Mouse (Mus musculus) left cerebral cortex, adult 18-20 months (tissue): ENCODE results near the gene Snrnp35. TPM values are rescaled to one million over a fixed set of nuclear protein-coding genes. Genes with fewer than 3 reads are reported as not detected.

ENCODE experiments used
- DNase-seq, 2 experiments: peaks; one replicate each; pipeline ENCODE4 v3.0.0; 2021 to 2022; ENCODE audit warnings: low spot score in 2 of 2, mixed read lengths in 1 of 2
- total RNA-seq, 2 experiments: library from RNA; stranded (reverse); gene quantifications; 2 replicates each; pipeline ENCODE4 v1.2.3; 2021

Snrnp35 gene
- total RNA-seq, 2 experiments from 2014 or later, result 23.0 to 27.5 TPM

DNA sequence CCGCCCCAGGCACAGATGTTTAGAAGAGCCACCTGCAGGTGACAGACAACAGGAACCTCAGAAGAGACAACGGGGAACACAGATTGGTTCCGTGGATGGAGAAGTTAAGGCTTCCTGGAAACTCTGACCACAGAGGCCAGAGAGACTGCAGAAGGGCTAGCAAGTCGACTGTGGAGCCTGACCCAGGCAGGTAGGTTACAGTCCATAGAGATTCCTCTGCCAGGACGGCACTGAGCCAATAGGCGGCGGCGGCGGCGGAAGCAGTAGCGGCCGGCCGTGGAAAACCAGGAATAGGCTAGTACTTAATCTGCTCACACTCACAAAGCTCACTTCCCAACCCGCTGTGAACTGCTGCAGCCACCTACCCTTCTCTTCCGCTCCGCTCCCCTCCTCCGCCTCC, 53.8 kb downstream of the Snrnp35 start:
- peak; percentile 29 to 47 for DNase-seq

DNA sequence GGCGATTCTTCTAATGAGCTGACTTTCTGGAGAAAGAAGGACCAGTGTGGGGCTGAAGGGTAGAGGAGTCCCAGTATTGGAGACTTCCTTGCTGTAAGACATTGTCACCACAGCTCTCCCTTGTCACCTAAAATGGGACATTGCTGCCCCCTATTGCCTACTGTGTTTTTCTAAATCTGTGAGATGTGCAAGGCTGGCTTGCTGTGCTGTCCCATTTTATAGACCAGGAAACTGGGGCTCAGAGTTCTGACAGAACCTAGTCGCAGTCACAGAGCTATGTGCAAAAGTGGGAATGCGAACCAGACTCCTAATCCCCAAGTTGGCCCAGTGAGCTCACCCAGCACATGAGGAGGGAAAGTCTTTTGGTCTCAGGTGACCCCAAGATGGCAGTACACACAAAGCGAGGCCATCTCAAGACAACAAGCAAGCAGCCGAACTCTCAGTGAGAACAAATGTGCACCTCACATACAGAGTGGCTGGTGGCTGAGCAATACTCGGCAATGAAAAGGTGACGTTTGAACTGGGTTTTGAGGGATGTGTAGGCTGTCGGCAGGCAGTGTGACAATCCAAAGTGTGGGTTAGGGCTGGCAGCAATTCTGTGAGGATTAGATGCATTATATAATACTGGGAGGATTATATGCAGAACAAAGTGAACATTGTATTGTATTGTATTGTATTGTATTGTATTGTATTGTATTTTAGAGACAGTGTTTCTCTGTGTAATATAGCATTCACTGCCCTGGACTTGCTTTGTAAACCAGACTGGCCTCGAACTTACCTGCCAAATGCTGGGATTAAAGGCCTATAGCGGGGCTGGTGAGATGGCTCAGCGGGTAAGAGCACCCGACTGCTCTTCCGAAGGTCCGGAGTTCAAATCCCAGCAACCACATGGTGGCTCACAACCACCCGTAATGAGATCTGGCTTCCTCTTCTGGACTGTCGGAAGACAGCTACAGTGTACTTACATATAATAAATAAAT, 56.2 kb downstream of the Snrnp35 start:
- DNase-seq, result peak; percentile 72 to 77

DNA sequence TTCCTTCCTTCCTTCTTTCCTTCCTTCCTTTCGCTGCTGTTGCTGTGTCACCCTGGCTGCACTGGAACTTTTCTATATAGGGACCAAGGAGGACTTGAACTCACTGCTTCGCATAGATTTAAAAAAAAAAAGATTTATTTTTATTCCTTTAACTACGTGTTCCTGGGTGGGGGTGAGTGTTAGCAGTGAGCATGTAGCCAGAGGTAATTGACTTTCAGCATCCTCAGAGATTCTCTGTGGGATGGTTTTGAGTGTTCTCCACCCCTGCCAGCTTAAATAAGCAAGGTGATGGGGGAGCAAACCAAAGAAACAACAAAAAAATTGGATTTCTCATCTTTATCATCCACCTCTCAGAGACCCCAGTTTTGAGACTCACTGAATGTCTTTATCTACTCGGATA, 57.0 kb downstream of the Snrnp35 start:
- no peak for DNase-seq

GRCm38 (mm10) chr5:124540383-124540786, 57.5 kb downstream of the Snrnp35 start, which contains the start of gene Tmed2:
TSS of gene Tmed2 (plus strand) at chr5:124540695.
- peak; percentile 96 to 97 for DNase-seq

Other genes starting within 250 kb of the Snrnp35 start
- gene Pitpnm2, start 233.4 kb upstream of the Snrnp35 start, total RNA-seq, result 100 to 1,000 TPM; 259 to 274 TPM
- gene Mphosph9, start 155.2 kb upstream of the Snrnp35 start, total RNA-seq, result 10 to 100 TPM; 13.8 to 22.5 TPM
- gene 2810006K23Rik, start 155.0 kb upstream of the Snrnp35 start, total RNA-seq, result 10 to 100 TPM; 14.0 TPM
- gene Cdk2ap1, start 120.1 kb upstream of the Snrnp35 start, total RNA-seq, result 100 to 1,000 TPM; 162 to 168 TPM
- 100 to 1,000 TPM; 175 to 185 TPM for gene Sbno1, start 57.1 kb upstream of the Snrnp35 start, total RNA-seq
- 10 to 100 TPM; 61.5 to 64.2 TPM for gene Kmt5a, start 43.2 kb upstream of the Snrnp35 start, total RNA-seq
- gene Rilpl2, start 4.8 kb upstream of the Snrnp35 start, total RNA-seq, result 10 to 100 TPM; 17.5 to 19.3 TPM
- gene Rilpl1, start 48.3 kb downstream of the Snrnp35 start, total RNA-seq, result 10 to 100 TPM; 85.1 to 93.3 TPM
- 100 to 1,000 TPM; 103 to 122 TPM for gene Tmed2, start 57.6 kb downstream of the Snrnp35 start, total RNA-seq
- 10 to 100 TPM; 22.6 to 25.9 TPM for gene Ddx55, start 69.7 kb downstream of the Snrnp35 start, total RNA-seq
- gene Eif2b1, start 96.0 kb downstream of the Snrnp35 start, total RNA-seq, result 10 to 100 TPM; 30.6 to 31.3 TPM
- 10 to 100 TPM; 25.0 to 29.6 TPM for gene Gtf2h3, start 96.0 kb downstream of the Snrnp35 start, total RNA-seq
- 10 to 100 TPM; 59.8 to 66.9 TPM for gene Atp6v0a2, start 145.4 kb downstream of the Snrnp35 start, total RNA-seq
- under 1 TPM; 0.21 to 0.30 TPM for gene Dnah10, start 242.0 kb downstream of the Snrnp35 start, total RNA-seq